Mouse (Mus musculus) midbrain, embryonic 10.5 days (tissue): ENCODE measurements at regions not wholly inside any gene's neighbourhood (a gene's known extent, or its start where the extent isn't known, plus 50 kb on each side); places are given as distances from the start of the nearest gene placed in this dataset.

Source experiments
- DNase-seq: peaks from one replicate; pipeline ENCODE4 v3.0.0-alpha.2; 2017; ENCODE audit warnings: low spot score
- H3K27ac ChIP-seq: fragments of 300-500 bp; sonication (generic); replicated peaks from 2 replicates; pipeline ENCODE4 v1.5.1; 2016; ENCODE audit warnings: mild to moderate bottlenecking
- H3K27me3 ChIP-seq: fragments of 300-500 bp; sonication (generic); 2 replicates; pipeline ENCODE4 v1.6.1; 2016; ENCODE audit warnings: low read depth, mild to moderate bottlenecking; ENCODE audit not compliant: poor library complexity, severe bottlenecking
- H3K36me3 ChIP-seq: fragments of 300-500 bp; sonication (generic); 2 replicates; pipeline ENCODE4 v1.6.1; 2016; ENCODE audit warnings: mild to moderate bottlenecking, moderate library complexity
- H3K4me1 ChIP-seq: fragments of 300-500 bp; sonication (generic); 2 replicates; pipeline ENCODE4 v1.6.1; 2016
- H3K4me3 ChIP-seq: fragments of 300-500 bp; sonication (generic); 2 replicates; pipeline ENCODE4 v1.5.1; 2016; ENCODE audit warnings: mild to moderate bottlenecking, moderate library complexity
- H3K9me3 ChIP-seq: fragments of 300-500 bp; sonication (generic); replicated peaks from 2 replicates; pipeline ENCODE4 v1.6.1; 2016; ENCODE audit warnings: mild to moderate bottlenecking
- WGBS: fragments of 180-500 bp; shearing (Covaris S2); methylation state at CpG from one replicate; pipeline ENCODE4 v1.1.7; 2016; 5-methylcytosine and 5-hydroxymethylcytosine counted together

DNA sequence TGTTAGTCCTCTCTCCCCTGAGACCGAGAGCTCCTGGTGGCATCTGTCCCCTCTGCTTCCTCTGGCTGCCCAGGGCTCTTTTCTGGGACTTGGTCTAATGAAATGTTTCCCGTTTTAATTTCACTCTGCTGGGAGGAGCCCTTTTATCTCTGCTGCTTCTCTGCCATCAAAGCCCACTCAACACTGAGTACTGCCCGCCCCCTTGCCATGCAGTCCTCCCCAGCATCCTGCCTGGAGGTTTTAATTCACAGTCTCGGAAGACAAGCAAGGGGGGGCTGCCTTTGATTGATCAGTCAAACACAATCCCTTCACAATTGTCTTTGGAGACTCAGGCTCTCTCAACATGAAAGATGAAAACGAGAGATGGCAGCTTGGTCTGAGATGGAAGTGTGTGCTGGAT lies 792.5 kb downstream of the Tmem114 start:
- Histone ChIP-seq H3K4me1 (peaks cover 28% of the 10 kb centered on the region), H3K27me3 (no peaks in the 10 kb centered on the region), H3K4me3 (no peak overlapping the region), H3K9me3 (no peaks in the 10 kb centered on the region), H3K27ac (0 out of 2 replicates have a peak overlapping the region, but pooled peaks have one; percentile 39), H3K36me3 (no peaks in the 10 kb centered on the region)
- WGBS: 11% methylated on average over 5 of the region's 5 CpGs
- DNase-seq: no peak

DNA sequence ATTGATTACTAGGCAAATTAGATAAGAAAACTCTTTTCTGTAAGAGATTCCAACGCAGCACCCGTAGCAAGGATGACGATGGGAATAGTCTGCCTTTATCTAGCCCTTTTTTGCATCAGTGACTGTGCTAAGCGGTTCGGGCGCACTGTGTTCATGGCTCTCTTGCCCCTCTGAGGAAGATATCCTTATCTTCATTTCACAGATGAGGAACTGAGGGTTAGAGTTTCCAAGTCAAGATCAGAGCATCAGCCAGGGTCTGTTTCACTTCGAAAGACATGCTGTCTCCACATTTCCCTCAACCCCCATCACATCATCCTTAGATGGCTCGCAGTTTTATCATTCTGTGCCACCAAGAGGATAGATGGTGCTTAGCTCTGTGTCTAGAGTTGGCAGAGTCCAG lies 796.6 kb downstream of the Tmem114 start:
- no peaks in the 10 kb centered on the region for H3K36me3 ChIP-seq
- no peak for DNase-seq
- peaks cover 12% of the 10 kb centered on the region for H3K4me1 ChIP-seq
- H3K9me3 ChIP-seq: no peaks in the 10 kb centered on the region
- H3K27me3 ChIP-seq: no peaks in the 10 kb centered on the region
- no peak overlapping the region for H3K4me3 ChIP-seq
- H3K27ac ChIP-seq: no peak overlapping the region
- 90% methylated on average over 8 of the region's 8 CpGs for WGBS

DNA sequence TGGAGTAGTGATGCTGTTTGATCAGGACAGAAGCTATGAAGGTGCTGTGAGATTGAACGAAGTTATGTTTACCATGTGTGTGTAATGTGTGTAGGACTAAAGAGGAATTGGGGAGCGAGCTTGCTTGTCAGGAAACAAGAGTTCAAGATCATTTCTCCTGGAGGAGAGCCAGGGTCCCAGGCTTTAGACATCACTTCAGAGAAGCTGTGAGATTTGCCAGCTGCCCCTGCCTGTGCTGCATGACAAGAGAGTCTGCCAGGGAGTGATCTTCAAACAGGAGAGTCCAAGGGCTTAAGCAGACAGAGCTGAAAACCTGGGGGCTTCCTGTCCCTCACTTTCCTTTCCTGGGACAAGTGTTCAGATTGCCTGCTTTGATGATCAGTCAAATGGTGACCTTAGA lies 818.3 kb downstream of the Tmem114 start:
- Histone ChIP-seq H3K27me3 (no peaks in the 10 kb centered on the region), H3K4me3 (no peak overlapping the region), H3K27ac (no peak overlapping the region), H3K9me3 (no peaks in the 10 kb centered on the region), H3K36me3 (no peaks in the 10 kb centered on the region), H3K4me1 (no peaks in the 10 kb centered on the region)
- WGBS: 80% methylated on average over 2 of the region's 2 CpGs
- no peak for DNase-seq

DNA sequence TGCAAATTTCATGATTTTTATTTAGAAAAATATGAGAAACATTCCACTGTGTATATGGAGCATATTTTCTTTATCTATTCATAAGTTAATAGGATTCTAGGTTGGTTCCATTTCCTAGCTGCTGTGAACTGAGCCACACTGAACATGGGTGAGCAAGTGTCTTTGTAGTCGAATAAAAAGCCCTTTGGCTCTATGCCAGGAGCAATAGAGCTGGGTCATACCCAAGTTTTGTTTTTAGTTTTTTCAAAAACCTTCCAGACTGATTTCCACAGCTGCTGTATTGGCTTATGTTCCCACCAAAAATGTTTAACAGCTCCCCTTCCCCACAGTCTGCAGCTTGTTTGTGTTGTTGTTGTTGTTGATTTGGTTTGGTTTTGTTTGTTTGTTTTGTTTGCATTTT lies 822.5 kb downstream of the Tmem114 start:
- 85% methylated on average over 1 of the region's 1 CpGs for WGBS
- H3K4me3 ChIP-seq: no peak overlapping the region
- H3K27me3 ChIP-seq: no peaks in the 10 kb centered on the region
- H3K27ac ChIP-seq: no peak overlapping the region
- no peaks in the 10 kb centered on the region for H3K4me1 ChIP-seq
- DNase-seq: no peak
- no peaks in the 10 kb centered on the region for H3K36me3 ChIP-seq
- H3K9me3 ChIP-seq: no peaks in the 10 kb centered on the region

DNA sequence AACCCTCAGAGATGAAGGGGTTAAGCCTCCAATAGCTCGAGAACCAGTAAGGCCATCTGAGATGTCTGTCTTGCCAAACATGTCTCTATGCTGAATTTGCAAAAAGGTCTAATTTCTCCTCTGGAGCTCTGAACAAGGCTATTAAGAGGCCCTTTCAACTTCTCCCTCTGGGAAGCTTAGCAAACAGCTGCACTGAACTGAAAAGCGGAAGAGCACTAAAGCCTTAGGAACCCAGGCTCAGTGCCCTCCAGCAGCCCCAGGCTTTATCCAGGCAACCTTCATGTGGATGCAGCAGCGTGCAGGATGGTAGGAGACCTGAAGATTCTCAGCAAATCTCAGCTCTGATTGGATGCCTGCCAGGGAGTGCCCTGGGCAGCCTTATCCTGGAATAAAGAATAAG lies 850.1 kb downstream of the Tmem114 start:
- Histone ChIP-seq H3K4me1 (no peaks in the 10 kb centered on the region), H3K27ac (no peak overlapping the region), H3K27me3 (no peaks in the 10 kb centered on the region), H3K36me3 (no peaks in the 10 kb centered on the region), H3K9me3 (no peaks in the 10 kb centered on the region), H3K4me3 (no peak overlapping the region)
- WGBS: 55% methylated on average over 3 of the region's 3 CpGs
- DNase-seq: no peak

DNA sequence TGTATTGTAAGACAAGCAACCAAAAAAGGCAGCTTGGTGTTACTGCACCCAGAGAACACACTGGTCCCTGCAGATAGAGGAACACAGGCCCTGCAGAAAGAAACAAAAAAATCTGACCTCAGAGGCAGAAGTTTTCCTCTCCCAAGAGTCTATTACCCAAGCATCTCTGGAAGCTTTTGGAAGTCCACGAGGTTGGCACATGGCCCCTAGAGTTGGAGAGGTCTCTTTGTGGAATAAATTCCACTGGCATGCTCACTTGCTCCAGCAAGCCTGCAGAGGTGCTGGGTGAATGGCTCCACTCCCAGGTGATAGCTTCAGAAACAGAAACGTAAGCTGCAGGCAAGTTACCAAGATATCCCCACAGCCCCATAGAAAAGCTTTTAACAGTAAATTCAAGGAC lies 864.1 kb downstream of the Tmem114 start:
- Histone ChIP-seq H3K27ac (no peak overlapping the region), H3K27me3 (no peaks in the 10 kb centered on the region), H3K4me3 (no peak overlapping the region), H3K4me1 (no peaks in the 10 kb centered on the region), H3K9me3 (no peaks in the 10 kb centered on the region), H3K36me3 (no peaks in the 10 kb centered on the region)
- no peak for DNase-seq
- WGBS: 86% methylated on average over 2 of the region's 2 CpGs

DNA sequence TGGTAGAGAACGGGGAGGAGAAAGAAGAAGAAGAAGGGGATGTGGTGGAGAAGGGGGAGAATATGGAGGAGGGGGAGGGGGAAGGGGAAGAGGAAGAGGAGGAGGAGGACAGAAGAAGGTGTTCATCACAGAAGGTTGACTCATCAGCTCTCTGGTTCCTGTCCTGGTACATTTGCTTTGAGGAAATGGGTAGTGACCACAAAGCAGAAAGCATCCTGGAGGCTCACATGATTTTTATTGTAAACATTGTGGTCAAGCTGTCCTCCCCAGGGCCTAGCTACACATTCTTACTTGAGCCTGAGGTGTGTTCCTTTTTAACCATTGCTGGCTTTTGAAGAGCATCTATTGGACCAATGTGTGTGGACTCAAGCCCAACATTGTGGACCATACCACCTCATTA lies 865.8 kb downstream of the Tmem114 start:
- WGBS: 95% methylated on average over 1 of the region's 1 CpGs
- Histone ChIP-seq H3K4me1 (no peaks in the 10 kb centered on the region), H3K9me3 (no peaks in the 10 kb centered on the region), H3K27me3 (no peaks in the 10 kb centered on the region), H3K36me3 (no peaks in the 10 kb centered on the region), H3K4me3 (no peak overlapping the region), H3K27ac (no peak overlapping the region)
- DNase-seq: no peak

DNA sequence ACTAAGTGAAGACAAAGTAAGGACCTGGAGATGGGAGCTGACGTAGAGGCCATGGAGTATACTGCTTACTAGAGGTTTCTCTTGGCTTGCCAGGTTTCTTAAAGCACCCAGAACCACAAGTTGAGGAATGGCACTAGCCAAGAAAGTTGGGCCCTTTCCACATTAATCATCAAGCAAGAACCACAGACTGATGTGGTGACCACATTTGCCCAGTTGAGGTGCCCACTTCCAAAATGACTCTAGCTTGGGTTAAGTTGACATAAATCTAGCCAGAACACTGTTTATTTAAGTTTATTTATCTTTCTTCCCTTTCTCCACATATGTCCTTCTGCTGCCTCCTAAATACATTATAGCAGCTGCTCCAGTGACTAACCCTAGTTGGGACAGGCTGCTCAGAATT lies 866.3 kb downstream of the Tmem114 start:
- H3K9me3 ChIP-seq: no peaks in the 10 kb centered on the region
- no peak for DNase-seq
- no peaks in the 10 kb centered on the region for H3K36me3 ChIP-seq
- no peaks in the 10 kb centered on the region for H3K4me1 ChIP-seq
- 90% methylated on average over 1 of the region's 1 CpGs for WGBS
- no peak overlapping the region for H3K4me3 ChIP-seq
- H3K27me3 ChIP-seq: no peaks in the 10 kb centered on the region
- no peak overlapping the region for H3K27ac ChIP-seq

DNA sequence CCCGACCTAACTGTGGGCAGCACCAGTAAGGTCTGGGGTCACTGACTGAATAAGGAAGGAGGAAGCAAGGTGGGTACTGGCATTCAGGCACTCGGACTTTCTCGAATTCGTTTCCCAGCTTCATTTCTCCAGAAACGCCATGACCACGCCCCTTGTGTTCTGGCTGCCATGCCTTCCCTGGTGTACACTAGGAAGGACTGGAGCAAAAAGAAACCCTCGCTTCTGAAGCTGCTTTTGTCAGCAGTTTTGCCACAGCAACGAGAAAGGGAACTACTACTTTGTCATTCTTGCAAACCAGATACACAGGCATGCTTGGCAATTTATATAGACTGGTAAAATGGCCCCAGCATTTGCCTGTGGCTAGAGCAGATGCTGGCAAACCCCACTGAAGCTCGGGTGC lies 869.0 kb downstream of the Tmem114 start:
- DNase-seq: no peak
- Histone ChIP-seq H3K27ac (no peak overlapping the region), H3K36me3 (no peaks in the 10 kb centered on the region), H3K27me3 (no peaks in the 10 kb centered on the region), H3K9me3 (no peaks in the 10 kb centered on the region), H3K4me1 (no peaks in the 10 kb centered on the region), H3K4me3 (no peak overlapping the region)
- 92% methylated on average over 9 of the region's 9 CpGs for WGBS

DNA sequence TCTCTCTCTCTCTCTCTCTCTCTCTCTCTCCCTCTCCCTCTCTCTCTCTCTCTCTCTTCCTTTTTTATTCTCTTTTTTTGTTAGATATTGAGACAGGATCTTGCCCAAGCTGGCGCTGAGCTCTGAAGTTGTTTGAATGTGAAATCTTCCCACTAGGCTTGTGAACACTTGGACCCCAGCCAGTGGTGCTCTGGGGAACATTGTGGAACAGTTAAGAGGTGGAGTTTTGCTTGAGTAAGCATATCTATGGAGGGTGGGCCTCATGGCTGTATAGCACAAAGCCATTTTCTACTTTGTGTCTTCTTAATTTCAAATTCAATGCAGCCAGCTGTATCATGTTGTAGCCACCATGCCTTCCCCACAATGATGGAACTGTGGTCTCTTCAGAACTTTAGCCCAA lies 875.4 kb downstream of the Tmem114 start:
- no peaks in the 10 kb centered on the region for H3K4me1 ChIP-seq
- no peak overlapping the region for H3K4me3 ChIP-seq
- H3K9me3 ChIP-seq: no peaks in the 10 kb centered on the region
- no peak overlapping the region for H3K27ac ChIP-seq
- H3K36me3 ChIP-seq: no peaks in the 10 kb centered on the region
- H3K27me3 ChIP-seq: no peaks in the 10 kb centered on the region
- WGBS: 79% methylated on average over 1 of the region's 1 CpGs
- no peak for DNase-seq

DNA sequence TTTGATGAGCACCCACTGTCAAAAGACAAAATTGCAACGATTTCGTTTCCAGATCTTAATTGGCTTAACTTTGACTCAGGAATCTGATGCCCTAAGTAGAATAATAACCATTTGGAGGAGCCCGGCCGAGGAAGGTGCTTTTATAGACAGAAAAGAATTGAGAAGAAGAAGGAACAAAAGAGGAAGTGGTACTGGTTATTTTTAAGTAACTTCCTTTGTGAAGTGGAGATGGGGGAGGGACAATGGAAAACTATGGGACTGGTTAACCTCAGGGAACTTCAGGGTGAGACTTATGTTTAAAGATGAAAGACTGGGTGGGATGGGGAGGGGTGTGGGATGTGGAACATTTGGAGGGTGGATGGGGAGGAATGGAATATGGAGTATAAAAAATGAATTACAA lies 880.9 kb downstream of the Tmem114 start:
- DNase-seq: no peak
- H3K9me3 ChIP-seq: no peaks in the 10 kb centered on the region
- no peaks in the 10 kb centered on the region for H3K4me1 ChIP-seq
- no peak overlapping the region for H3K4me3 ChIP-seq
- WGBS: 46% methylated on average over 4 of the region's 4 CpGs
- no peaks in the 10 kb centered on the region for H3K27me3 ChIP-seq
- H3K36me3 ChIP-seq: no peaks in the 10 kb centered on the region
- no peak overlapping the region for H3K27ac ChIP-seq

DNA sequence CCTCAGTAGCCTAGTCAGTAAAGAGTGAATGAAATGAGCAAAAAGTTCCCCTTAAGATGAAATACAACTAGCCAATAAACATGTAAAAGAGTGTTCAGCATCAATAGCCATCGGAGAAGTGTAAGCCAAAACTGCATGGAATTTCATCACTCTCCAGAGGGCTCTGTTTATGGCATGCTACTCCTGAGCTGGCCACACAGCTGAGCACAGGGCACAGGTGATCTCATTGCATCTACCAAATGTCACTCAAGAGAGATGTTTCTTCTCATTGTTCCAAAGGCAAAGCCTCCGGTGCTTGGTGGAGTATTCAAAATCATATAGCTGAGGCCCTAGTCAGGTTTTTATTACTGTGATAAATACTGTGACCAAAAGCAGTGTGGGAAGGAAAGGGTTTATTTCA lies 895.1 kb downstream of the Tmem114 start:
- Histone ChIP-seq H3K27ac (no peak overlapping the region), H3K36me3 (no peaks in the 10 kb centered on the region), H3K27me3 (no peaks in the 10 kb centered on the region), H3K4me1 (peaks cover 6% of the 10 kb centered on the region), H3K4me3 (no peak overlapping the region), H3K9me3 (no peaks in the 10 kb centered on the region)
- DNase-seq: no peak
- 98% methylated on average over 2 of the region's 2 CpGs for WGBS

DNA sequence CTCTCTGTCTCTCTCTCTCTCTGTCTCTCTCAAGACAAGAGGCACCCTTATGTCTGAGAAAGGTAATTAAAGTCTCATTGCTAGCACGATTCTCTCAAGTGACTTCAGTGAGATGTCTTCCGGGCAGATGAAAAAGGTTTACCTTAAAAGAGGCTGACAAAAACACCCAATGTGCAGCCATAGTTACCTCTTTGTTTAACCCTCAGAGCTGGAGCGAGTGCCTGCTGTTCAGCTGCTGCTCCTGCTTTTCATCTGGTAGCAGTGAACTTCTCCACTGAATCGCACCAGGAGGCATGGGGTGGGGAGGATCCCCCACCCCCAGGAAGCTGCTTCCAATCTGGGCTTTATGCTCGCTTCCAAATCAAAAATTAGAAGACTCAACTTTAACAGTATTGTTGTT lies 896.0 kb downstream of the Tmem114 start:
- WGBS: 41% methylated on average over 5 of the region's 5 CpGs
- H3K36me3 ChIP-seq: no peaks in the 10 kb centered on the region
- peak overlapping the region; percentile 33; the same call in 1 of the 2 replicates for H3K27ac ChIP-seq
- peaks cover 6% of the 10 kb centered on the region for H3K4me1 ChIP-seq
- H3K4me3 ChIP-seq: no peak overlapping the region
- no peaks in the 10 kb centered on the region for H3K9me3 ChIP-seq
- no peak for DNase-seq
- H3K27me3 ChIP-seq: no peaks in the 10 kb centered on the region
